Mouse (Mus musculus) ES-Bruce4 (cell line): ENCODE measurements around the gene Tctex1d2. TPM values are rescaled to one million over a fixed set of nuclear protein-coding genes. Genes with fewer than 3 reads are reported as not detected.

Source experiments
- H3K27ac ChIP-seq: 2 replicates; pipeline ENCODE4 v1.5.1; 2012; ENCODE audit warnings: low read length, inconsistent platforms; ENCODE audit not compliant: insufficient read depth
- H3K27me3 ChIP-seq: 2 replicates; pipeline ENCODE4 v1.6.1; 2012; ENCODE audit warnings: mild to moderate bottlenecking, low read length, inconsistent platforms; ENCODE audit not compliant: control insufficient read depth, poor library complexity, insufficient read depth, severe bottlenecking
- H3K36me3 ChIP-seq: 2 replicates; pipeline ENCODE4 v1.6.1; 2012; ENCODE audit warnings: inconsistent platforms, mild to moderate bottlenecking, low read length, moderate library complexity; ENCODE audit not compliant: control insufficient read depth, poor library complexity, insufficient read depth, severe bottlenecking
- H3K4me1 ChIP-seq: one replicate; pipeline ENCODE4 v1.8.1; 2011; ENCODE audit warnings: low read length; ENCODE audit not compliant: control insufficient read depth, insufficient read depth
- H3K4me3 ChIP-seq: 2 replicates; pipeline ENCODE4 v1.5.1; 2011; ENCODE audit warnings: low read depth, mild to moderate bottlenecking, low read length
- H3K9ac ChIP-seq: 2 replicates; pipeline ENCODE4 v1.6.1; 2012; ENCODE audit warnings: low read depth, mild to moderate bottlenecking, inconsistent platforms; ENCODE audit not compliant: poor library complexity, severe bottlenecking
- H3K9me3 ChIP-seq: replicated peaks from 2 replicates; pipeline ENCODE4 v1.6.1; 2012; ENCODE audit warnings: mild to moderate bottlenecking, low read length, inconsistent platforms; ENCODE audit not compliant: control insufficient read depth, poor library complexity, insufficient read depth, severe bottlenecking
- CTCF ChIP-seq: IDR thresholded peaks from one replicate; pipeline ENCODE4 v1.8.1; 2011; ENCODE audit warnings: low read depth, low read length
- EP300 ChIP-seq: IDR thresholded peaks from 2 replicates; pipeline ENCODE4 v1.6.1; 2011; ENCODE audit warnings: low read depth, low read length; ENCODE audit not compliant: insufficient read depth
- POLR2A ChIP-seq: IDR thresholded peaks from one replicate; pipeline ENCODE4 v1.8.1; 2011; ENCODE audit warnings: low read length; ENCODE audit not compliant: insufficient read depth
- polyA plus RNA-seq: library from polyadenylated mRNA; stranded (reverse); fragments of >200 nt; gene quantifications from 2 replicates; pipeline ENCODE4 v1.2.4, GENCODE M21; 2011; ENCODE audit warnings: low read depth; ENCODE audit not compliant: missing spikeins, insufficient read depth, insufficient read length

Gene Tctex1d2
- polyA plus RNA-seq, 1 experiment, result 36.6 TPM

DNA sequence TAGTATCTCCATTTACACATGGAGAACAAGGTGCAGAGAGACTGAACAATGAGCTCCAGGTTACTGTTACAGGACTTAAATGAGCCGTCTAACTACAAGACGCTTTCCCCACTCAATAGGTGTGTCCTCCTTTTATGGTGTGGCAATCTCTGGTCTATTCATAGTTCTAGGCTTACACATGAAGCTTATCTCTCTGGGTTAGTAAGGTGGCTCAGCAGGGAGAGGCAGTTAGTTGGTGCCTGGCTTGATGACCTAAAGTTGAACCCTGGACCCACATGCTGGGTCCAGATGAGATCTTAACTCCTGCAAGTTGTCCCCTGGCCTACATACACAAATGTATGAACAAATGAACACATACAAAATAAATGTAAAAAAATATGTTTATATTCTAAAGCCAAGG, 43.9 kb downstream of the Tctex1d2 start:
- H3K9me3 ChIP-seq, result no peaks in the 10 kb centered on the region
- H3K9ac ChIP-seq, result no peak overlapping the region
- H3K27ac ChIP-seq, result no peak overlapping the region
- no peaks in the 10 kb centered on the region for H3K4me1 ChIP-seq
- H3K4me3 ChIP-seq, result no peak overlapping the region
- H3K27me3 ChIP-seq, result no peaks in the 10 kb centered on the region
- no peak for TF ChIP-seq EP300
- TF ChIP-seq POLR2A, result no peak
- TF ChIP-seq CTCF, result no peak
- H3K36me3 ChIP-seq, result no peaks in the 10 kb centered on the region

- Histone ChIP-seq H3K4me1 (no peaks in the 10 kb centered on the region), H3K27ac (no peak overlapping the region), H3K4me3 (no peak overlapping the region), H3K27me3 (no peaks in the 10 kb centered on the region), H3K36me3 (no peaks in the 10 kb centered on the region), H3K9me3 (no peaks in the 10 kb centered on the region), H3K9ac (no peak overlapping the region)
- TF ChIP-seq POLR2A (no peak), CTCF (no peak), EP300 (no peak)
Observed at GRCm38 (mm10) chr16:32464908-32465307, 45.4 kb downstream of the Tctex1d2 start.

DNA sequence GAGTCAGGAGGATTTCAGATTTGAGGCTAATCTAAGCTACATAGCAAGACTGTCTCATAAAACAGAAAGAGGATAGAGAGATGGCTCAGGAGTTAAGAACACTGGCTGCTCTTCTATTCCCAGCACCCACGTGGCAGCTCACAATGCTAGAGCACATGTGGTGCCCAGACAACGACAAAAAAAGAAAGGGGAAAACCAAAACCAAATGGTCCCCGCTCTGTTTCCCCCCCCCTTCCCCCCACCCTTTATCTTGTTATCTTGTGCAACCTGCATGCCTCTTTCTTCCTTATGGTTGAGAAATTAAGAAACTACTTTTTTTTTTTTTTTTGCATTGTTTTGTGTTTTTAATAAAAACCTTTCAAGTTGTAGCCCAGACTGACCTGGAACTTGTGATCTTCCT, 49.0 kb downstream of the Tctex1d2 start:
- no peak for TF ChIP-seq CTCF
- Histone ChIP-seq H3K9ac (no peak overlapping the region), H3K4me3 (no peak overlapping the region), H3K9me3 (no peaks in the 10 kb centered on the region), H3K4me1 (no peaks in the 10 kb centered on the region), H3K27me3 (no peaks in the 10 kb centered on the region), H3K27ac (no peak overlapping the region), H3K36me3 (no peaks in the 10 kb centered on the region)

GRCm38 (mm10) chr16:32469404-32470105, 50.1 kb downstream of the Tctex1d2 start:
- Histone ChIP-seq H3K9me3 (no peaks in the 10 kb centered on the region), H3K27me3 (no peaks in the 10 kb centered on the region), H3K9ac (no peak overlapping the region), H3K4me3 (no peak overlapping the region), H3K27ac (no peak overlapping the region), H3K36me3 (no peaks in the 10 kb centered on the region), H3K4me1 (no peaks in the 10 kb centered on the region)
- no peak for TF ChIP-seq EP300
- no peak for TF ChIP-seq CTCF
- TF ChIP-seq POLR2A, result no peak

DNA sequence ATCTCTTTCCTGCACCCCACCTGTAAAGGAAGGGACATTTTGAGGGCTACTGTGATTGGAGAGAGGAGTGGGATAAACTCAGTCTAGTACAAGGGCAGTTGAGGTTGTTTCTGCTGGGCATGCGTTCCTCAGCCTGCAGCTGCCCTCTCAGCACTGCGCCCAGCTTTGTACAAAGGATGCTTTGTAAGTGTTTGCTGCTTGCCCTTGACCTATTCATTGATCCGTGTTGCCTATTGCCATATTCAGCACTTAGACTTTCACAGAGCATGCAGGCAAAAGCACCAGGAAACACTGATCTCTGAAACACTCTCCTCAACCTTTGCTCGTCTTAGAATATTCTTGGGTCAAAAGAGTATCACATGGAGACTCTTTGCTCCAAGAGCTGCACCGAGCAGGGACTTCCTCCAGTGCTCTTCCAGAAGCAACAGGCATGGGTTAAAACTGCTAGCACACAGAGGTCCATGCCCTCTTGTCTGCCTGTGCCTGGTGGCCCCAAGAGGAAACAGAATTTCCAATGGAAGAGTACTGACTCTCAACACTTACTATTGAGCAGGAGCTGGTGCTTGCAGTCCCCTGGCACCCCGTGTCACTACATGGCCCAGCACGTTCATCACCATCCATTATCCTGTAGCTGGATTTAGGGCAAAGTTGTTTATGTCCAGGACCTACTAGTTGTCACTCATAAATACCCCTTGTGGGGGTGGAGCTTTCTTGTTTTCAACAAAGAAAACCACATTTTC, 52.9 kb downstream of the Tctex1d2 start:
- H3K36me3 ChIP-seq, result no peaks in the 10 kb centered on the region

DNA sequence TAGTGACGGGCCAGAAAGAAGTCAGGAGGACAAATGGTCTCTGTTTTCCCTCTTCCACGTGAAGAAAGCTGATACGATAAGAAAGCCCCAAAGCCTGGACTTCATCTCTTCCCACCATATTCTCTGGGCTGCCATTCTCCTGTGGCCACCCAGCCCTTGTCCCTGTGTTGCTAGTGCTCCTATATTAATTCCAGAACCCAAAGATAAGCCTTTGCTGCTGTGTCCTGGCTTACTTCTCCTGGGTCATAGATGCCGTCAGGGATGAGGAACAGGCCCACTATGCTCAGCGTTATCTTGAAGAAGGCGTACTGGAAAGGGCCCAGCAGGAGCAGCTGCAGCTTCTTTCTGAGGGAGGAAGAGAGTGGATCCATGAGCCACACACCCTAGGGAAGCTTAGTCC, 57.8 kb downstream of the Tctex1d2 start:
- H3K4me3 ChIP-seq, result no peak overlapping the region
- no peaks in the 10 kb centered on the region for H3K4me1 ChIP-seq
- no peak overlapping the region for H3K27ac ChIP-seq
- H3K27me3 ChIP-seq, result no peaks in the 10 kb centered on the region
- no peaks in the 10 kb centered on the region for H3K9me3 ChIP-seq
- no peaks in the 10 kb centered on the region for H3K36me3 ChIP-seq
- no peak overlapping the region for H3K9ac ChIP-seq
- no peak for TF ChIP-seq POLR2A

More for the DNA sequence above, 52.9 kb downstream of the Tctex1d2 start:
- Histone ChIP-seq H3K9ac (no peak overlapping the region), H3K27ac (no peak overlapping the region), H3K4me1 (no peaks in the 10 kb centered on the region), H3K4me3 (no peak overlapping the region), H3K9me3 (no peaks in the 10 kb centered on the region), H3K27me3 (no peaks in the 10 kb centered on the region)
- TF ChIP-seq EP300, result no peak
- TF ChIP-seq POLR2A, result no peak
- TF ChIP-seq CTCF, result no peak

Other genes with a start within 250 kb of the Tctex1d2 start
- not detected in 2 replicates for gene Bex6, start 239.9 kb upstream of the Tctex1d2 start, polyA plus RNA-seq
- 15.5 and 16.0 TPM in 2 replicates for gene Fbxo45, start 172.5 kb upstream of the Tctex1d2 start, polyA plus RNA-seq
- 15.9 and 17.5 TPM in 2 replicates for gene Wdr53, start 172.5 kb upstream of the Tctex1d2 start, polyA plus RNA-seq
- gene Smco1, start 148.2 kb upstream of the Tctex1d2 start, polyA plus RNA-seq, result not detected in 2 replicates
- gene Rnf168, start 142.2 kb upstream of the Tctex1d2 start, polyA plus RNA-seq, result 27.2 and 31.0 TPM in 2 replicates
- 98.6 and 108 TPM in 2 replicates for gene Ubxn7, start 87.4 kb upstream of the Tctex1d2 start, polyA plus RNA-seq
- gene Tm4sf19, start 19.2 kb upstream of the Tctex1d2 start, polyA plus RNA-seq, result not detected in 2 replicates
- gene Pcyt1a, start 11.2 kb downstream of the Tctex1d2 start, polyA plus RNA-seq, result 14.6 and 17.8 TPM in 2 replicates
- gene Slc51a, start 68.2 kb downstream of the Tctex1d2 start, polyA plus RNA-seq, result not detected in 2 replicates
- not detected in 2 replicates for gene Zdhhc19, start 76.6 kb downstream of the Tctex1d2 start, polyA plus RNA-seq
- 118 and 141 TPM in 2 replicates for gene Tfrc, start 189.2 kb downstream of the Tctex1d2 start, polyA plus RNA-seq
- 37.6 and 42.4 TPM in 2 replicates for gene Tnk2, start 224.2 kb downstream of the Tctex1d2 start, polyA plus RNA-seq